Mouse (Mus musculus): ENCODE results near the gene Cggbp1.

GRCm38 (mm10) chr16:64875384-64875783 lies 23.6 kb downstream of the Cggbp1 start:
- no peak for TF ChIP-seq ZC3H11A (IDR thresholded peaks at IDR 0.05; ENCODE audit: borderline replicate concordance, low read depth, low read length)
- TF ChIP-seq HCFC1 (IDR thresholded peaks at IDR 0.05; ENCODE audit: borderline replicate concordance, insufficient read depth, low read length) = no peak
- no peak for TF ChIP-seq CHD2 (IDR thresholded peaks at IDR 0.05; ENCODE audit: low read depth, low read length)
